Mouse (Mus musculus) forebrain, embryonic 10.5 days (tissue): ENCODE measurements around the gene Gm6588. TPM values are rescaled to one million over a fixed set of nuclear protein-coding genes. Genes with fewer than 3 reads are reported as not detected.
"Not testable (repeated sequence)": the region's sequence is repeated elsewhere in the genome, so short reads cannot be mapped to it uniquely, and the experiment has no call there.

Experiments used
- DNase-seq: peaks from one replicate; pipeline ENCODE4 v3.0.0-alpha.2; 2017; ENCODE audit warnings: low spot score; ENCODE audit errors: extremely low spot score
- H3K27ac ChIP-seq: fragments of 300-500 bp; sonication (generic); 2 replicates; pipeline ENCODE4 v1.5.1; 2016; ENCODE audit warnings: mild to moderate bottlenecking
- H3K27me3 ChIP-seq: fragments of 300-500 bp; sonication (generic); 2 replicates; pipeline ENCODE4 v1.6.1; 2016; ENCODE audit warnings: mild to moderate bottlenecking; ENCODE audit not compliant: poor library complexity, severe bottlenecking
- H3K36me3 ChIP-seq: fragments of 300-500 bp; sonication (generic); replicated peaks from 2 replicates; pipeline ENCODE4 v1.6.1; 2016; ENCODE audit warnings: mild to moderate bottlenecking, moderate library complexity
- H3K4me1 ChIP-seq: fragments of 300-500 bp; sonication (generic); 2 replicates; pipeline ENCODE4 v1.6.1; 2016
- H3K4me3 ChIP-seq: fragments of 300-500 bp; sonication (generic); 2 replicates; pipeline ENCODE4 v1.5.1; 2016; ENCODE audit warnings: mild to moderate bottlenecking, moderate library complexity
- H3K9me3 ChIP-seq: fragments of 300-500 bp; sonication (generic); 2 replicates; pipeline ENCODE4 v1.6.1; 2016; ENCODE audit warnings: mild to moderate bottlenecking, moderate library complexity
- WGBS: fragments of 180-500 bp; shearing (Covaris S2); methylation state at CpG from one replicate; pipeline ENCODE4 v1.1.7; 2016; 5-methylcytosine and 5-hydroxymethylcytosine counted together
- polyA plus RNA-seq: library from polyadenylated mRNA; unstranded; fragments of >200 nt; fragmentation: Nextera tagmentation; extraction: Ambion mirVana; gene quantifications from 2 replicates; pipeline ENCODE4 v1.2.1, GENCODE M21; 2016

The Gm6588 gene
- 0.06 TPM in 1 of 2 replicates, not detected in the other for polyA plus RNA-seq

GRCm38 (mm10) chr5:112448747-112449440, at the start of gene Gm6588:
Gene Gm6588, plus strand, starts transcription at chr5:112449426.
- no peaks in the 10 kb centered on the region for H3K9me3 ChIP-seq
- peaks cover 9% of the 10 kb centered on the region for H3K4me1 ChIP-seq
- H3K27ac ChIP-seq: no peak within 1 kb of the TSS
- no peak for DNase-seq
- H3K4me3 ChIP-seq: no peak within 1 kb of the TSS
- H3K36me3 ChIP-seq: no peaks in the 10 kb centered on the region
- WGBS: 72% methylated on average over 18 of the region's 18 CpGs
- H3K27me3 ChIP-seq: peaks cover 24% of the 10 kb centered on the region

GRCm38 (mm10) chr5:112402437-112402836, 46.8 kb upstream of the Gm6588 start:
- Histone ChIP-seq H3K9me3 (no peaks in the 10 kb centered on the region), H3K4me1 (peaks cover 4% of the 10 kb centered on the region), H3K4me3 (no peak overlapping the region), H3K27ac (no peak overlapping the region), H3K36me3 (no peaks in the 10 kb centered on the region), H3K27me3 (no peaks in the 10 kb centered on the region)
- DNase-seq: no peak
- WGBS: 77% methylated on average over 3 of the region's 3 CpGs

- no peak for DNase-seq
- Histone ChIP-seq H3K27ac (no peak overlapping the region), H3K4me3 (no peak overlapping the region), H3K9me3 (no peaks in the 10 kb centered on the region), H3K36me3 (no peaks in the 10 kb centered on the region), H3K27me3 (peaks cover 3% of the 10 kb centered on the region; the same call in 1 of the 2 replicates), H3K4me1 (peaks cover 8% of the 10 kb centered on the region)
- WGBS: 83% methylated on average over 3 of the region's 3 CpGs
These were observed 43.2 kb upstream of the Gm6588 start for GRCm38 (mm10) chr5:112406017-112406416.

GRCm38 (mm10) chr5:112409274-112409673, 40.0 kb upstream of the Gm6588 start:
- peaks cover 18% of the 10 kb centered on the region; the same call in 1 of the 2 replicates for H3K27me3 ChIP-seq
- no peaks in the 10 kb centered on the region for H3K9me3 ChIP-seq
- H3K36me3 ChIP-seq: no peaks in the 10 kb centered on the region
- no peak overlapping the region for H3K27ac ChIP-seq
- peaks cover 22% of the 10 kb centered on the region for H3K4me1 ChIP-seq
- DNase-seq: no peak
- WGBS: 81% methylated on average over 5 of the region's 5 CpGs
- no peak overlapping the region for H3K4me3 ChIP-seq

GRCm38 (mm10) chr5:112411072-112411471, 38.2 kb upstream of the Gm6588 start:
- no peaks in the 10 kb centered on the region for H3K36me3 ChIP-seq
- H3K4me3 ChIP-seq: peak overlapping the region; percentile 29; the same call in 1 of the 2 replicates
- H3K27me3 ChIP-seq: peaks cover 18% of the 10 kb centered on the region; the same call in 1 of the 2 replicates
- no peaks in the 10 kb centered on the region for H3K9me3 ChIP-seq
- H3K27ac ChIP-seq: 0 out of 2 replicates have a peak overlapping the region, but pooled peaks have one; percentile 51
- H3K4me1 ChIP-seq: peaks cover 22% of the 10 kb centered on the region
- DNase-seq: no peak
- 48% methylated on average over 11 of the region's 11 CpGs for WGBS

- Histone ChIP-seq H3K27ac (0 out of 2 replicates have a peak overlapping the region, but pooled peaks have one; percentile 51), H3K4me1 (peaks cover 29% of the 10 kb centered on the region), H3K4me3 (peak overlapping the region; percentile 29), H3K27me3 (peaks cover 18% of the 10 kb centered on the region; the same call in 1 of the 2 replicates), H3K36me3 (no peaks in the 10 kb centered on the region), H3K9me3 (no peaks in the 10 kb centered on the region)
- DNase-seq: peak; percentile 62
- WGBS: 22% methylated on average over 19 of the region's 19 CpGs
These were observed 37.5 kb upstream of the Gm6588 start for GRCm38 (mm10) chr5:112411514-112412335.

GRCm38 (mm10) chr5:112412781-112413180, 36.4 kb upstream of the Gm6588 start:
- not testable (repeated sequence) for H3K4me3 ChIP-seq, H3K36me3 ChIP-seq, H3K27ac ChIP-seq, DNase-seq, H3K9me3 ChIP-seq
- peaks cover 27% of the 10 kb centered on the region for H3K4me1 ChIP-seq
- peaks cover 18% of the 10 kb centered on the region; the same call in 1 of the 2 replicates for H3K27me3 ChIP-seq
- WGBS: 85% methylated on average over 4 of the region's 4 CpGs

- H3K27me3 ChIP-seq: peaks cover 18% of the 10 kb centered on the region; the same call in 1 of the 2 replicates
- H3K27ac ChIP-seq: no peak overlapping the region
- H3K4me3 ChIP-seq: no peak overlapping the region
- no peaks in the 10 kb centered on the region for H3K36me3 ChIP-seq
- DNase-seq: no peak
- H3K9me3 ChIP-seq: no peaks in the 10 kb centered on the region
- H3K4me1 ChIP-seq: peaks cover 21% of the 10 kb centered on the region
- 53% methylated on average over 5 of the region's 5 CpGs for WGBS
These were observed 32.6 kb upstream of the Gm6588 start for GRCm38 (mm10) chr5:112416673-112417072.

- H3K27me3 ChIP-seq: peaks cover 5% of the 10 kb centered on the region; the same call in 1 of the 2 replicates
- H3K27ac ChIP-seq: no peak overlapping the region
- peaks cover 14% of the 10 kb centered on the region for H3K4me1 ChIP-seq
- DNase-seq: no peak
- WGBS: 67% methylated on average over 4 of the region's 4 CpGs
- no peak overlapping the region for H3K4me3 ChIP-seq
- no peaks in the 10 kb centered on the region for H3K9me3 ChIP-seq
- no peaks in the 10 kb centered on the region for H3K36me3 ChIP-seq
These were observed 31.2 kb upstream of the Gm6588 start for GRCm38 (mm10) chr5:112418023-112418422.

- 41% methylated on average over 12 of the region's 12 CpGs for WGBS
- Histone ChIP-seq H3K9me3 (no peaks in the 10 kb centered on the region), H3K27me3 (peaks cover 14% of the 10 kb centered on the region; the same call in 1 of the 2 replicates), H3K27ac (no peak overlapping the region), H3K4me1 (peaks cover 14% of the 10 kb centered on the region), H3K4me3 (peak overlapping the region; percentile 25), H3K36me3 (no peaks in the 10 kb centered on the region)
- no peak for DNase-seq
These were observed 29.7 kb upstream of the Gm6588 start for GRCm38 (mm10) chr5:112419535-112419934.

GRCm38 (mm10) chr5:112426635-112427034, 22.6 kb upstream of the Gm6588 start:
- Histone ChIP-seq H3K27ac (no peak overlapping the region), H3K36me3 (no peaks in the 10 kb centered on the region), H3K4me3 (no peak overlapping the region), H3K9me3 (no peaks in the 10 kb centered on the region), H3K27me3 (peaks cover 72% of the 10 kb centered on the region), H3K4me1 (peaks cover 19% of the 10 kb centered on the region)
- no peak for DNase-seq
- WGBS: 92% methylated on average over 7 of the region's 7 CpGs

GRCm38 (mm10) chr5:112427283-112427682, 21.9 kb upstream of the Gm6588 start:
- Histone ChIP-seq H3K4me1 (peaks cover 26% of the 10 kb centered on the region), H3K9me3 (no peaks in the 10 kb centered on the region), H3K27me3 (peaks cover 79% of the 10 kb centered on the region), H3K27ac (no peak overlapping the region), H3K4me3 (no peak overlapping the region), H3K36me3 (no peaks in the 10 kb centered on the region)
- WGBS: 52% methylated on average over 2 of the region's 2 CpGs
- peak; percentile 69 for DNase-seq
